Mouse (Mus musculus): ENCODE results near the gene Shld1.

The Shld1 gene

GRCm38 (mm10) chr2:132686756-132687737 is at the start of gene Shld1:
Gene Shld1, plus strand, starts transcription at chr2:132686931.
- DNase-seq (ENCODE audit: extremely low read depth, low read depth) = peak; percentile 95

- no peak for DNase-seq (ENCODE audit: extremely low read depth, low read depth)
Measured at GRCm38 (mm10) chr2:132638306-132638705, 48.4 kb upstream of the Shld1 start.

- DNase-seq (ENCODE audit: extremely low read depth, low read depth) = no peak
Measured at GRCm38 (mm10) chr2:132639337-132639736, 47.4 kb upstream of the Shld1 start.

- DNase-seq (ENCODE audit: extremely low read depth, low read depth) = no peak
Measured at GRCm38 (mm10) chr2:132641196-132641595, 45.5 kb upstream of the Shld1 start.

- no peak for DNase-seq (ENCODE audit: extremely low read depth, low read depth)
Measured at GRCm38 (mm10) chr2:132643161-132643560, 43.6 kb upstream of the Shld1 start.

- DNase-seq (ENCODE audit: extremely low read depth, low read depth) = no peak
Measured at GRCm38 (mm10) chr2:132646856-132647745, 39.6 kb upstream of the Shld1 start.

- no peak for DNase-seq (ENCODE audit: extremely low read depth, low read depth)
Measured at GRCm38 (mm10) chr2:132649352-132649870, 37.3 kb upstream of the Shld1 start.

- no peak for DNase-seq (ENCODE audit: extremely low read depth, low read depth)
Measured at GRCm38 (mm10) chr2:132650546-132650945, 36.2 kb upstream of the Shld1 start.

GRCm38 (mm10) chr2:132652476-132652875 is 34.3 kb upstream of the Shld1 start:
- DNase-seq (ENCODE audit: extremely low read depth, low read depth) = no peak

- DNase-seq (ENCODE audit: extremely low read depth, low read depth) = no peak
Measured at GRCm38 (mm10) chr2:132654834-132655495, 31.8 kb upstream of the Shld1 start.

GRCm38 (mm10) chr2:132657186-132657585 is 29.5 kb upstream of the Shld1 start:
- DNase-seq (ENCODE audit: extremely low read depth, low read depth) = no peak

- DNase-seq (ENCODE audit: extremely low read depth, low read depth) = peak; percentile 18
Measured at GRCm38 (mm10) chr2:132658412-132659120, 28.2 kb upstream of the Shld1 start.

GRCm38 (mm10) chr2:132669091-132669490 is 17.6 kb upstream of the Shld1 start:
- DNase-seq (ENCODE audit: extremely low read depth, low read depth) = no peak

GRCm38 (mm10) chr2:132670290-132670689 is 16.4 kb upstream of the Shld1 start:
- no peak for DNase-seq (ENCODE audit: extremely low read depth, low read depth)

GRCm38 (mm10) chr2:132672121-132672520 is 14.6 kb upstream of the Shld1 start:
- no peak for DNase-seq (ENCODE audit: extremely low read depth, low read depth)

- DNase-seq (ENCODE audit: extremely low read depth, low read depth) = no peak
Measured at GRCm38 (mm10) chr2:132676111-132676510, 10.6 kb upstream of the Shld1 start.

GRCm38 (mm10) chr2:132685001-132685400 is 1.7 kb upstream of the Shld1 start:
- no peak for DNase-seq (ENCODE audit: extremely low read depth, low read depth)

- no peak for DNase-seq (ENCODE audit: extremely low read depth, low read depth)
Measured at GRCm38 (mm10) chr2:132688611-132689021, 1.9 kb downstream of the Shld1 start.

GRCm38 (mm10) chr2:132689188-132689568 is 2.4 kb downstream of the Shld1 start:
- peak; percentile 83 for DNase-seq (ENCODE audit: extremely low read depth, low read depth)

GRCm38 (mm10) chr2:132689569-132690231 is 3.0 kb downstream of the Shld1 start:
- no peak for DNase-seq (ENCODE audit: extremely low read depth, low read depth)
